Mouse (Mus musculus) cerebral cortex, adult 2 months (tissue): ENCODE results near the gene Mapk12.

Experiments
- WGBS: fragments of 180-500 bp; shearing (Covaris S2); methylation state at CpG from one replicate; pipeline ENCODE4 v1.1.7; 2018; 5-methylcytosine and 5-hydroxymethylcytosine counted together

Gene Mapk12

DNA sequence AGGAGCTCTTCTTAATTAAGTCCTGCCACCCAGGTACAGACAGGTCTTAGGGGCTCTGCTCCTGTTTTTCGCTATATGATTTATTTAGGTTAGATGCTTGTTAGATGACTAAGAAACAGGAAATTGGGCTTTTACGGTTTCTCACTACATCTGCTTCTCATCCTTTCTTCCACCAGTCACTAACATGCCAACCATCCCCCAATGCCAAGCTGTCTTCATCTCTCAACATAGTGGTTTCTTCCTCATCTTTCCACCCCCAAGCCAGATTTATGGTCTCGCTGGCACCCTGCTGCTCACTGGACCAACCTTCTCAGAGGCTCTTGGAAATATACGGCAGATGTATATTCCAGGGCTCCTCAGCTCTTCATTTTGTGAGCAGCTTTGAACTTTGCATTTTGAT is 49.8 kb downstream of the Mapk12 start:
- 65% methylated on average over 4 of the region's 4 CpGs for WGBS

GRCm38 (mm10) chr15:89089248-89090051 is 51.1 kb downstream of the Mapk12 start:
- WGBS: 1% methylated on average over 68 of the region's 68 CpGs

DNA sequence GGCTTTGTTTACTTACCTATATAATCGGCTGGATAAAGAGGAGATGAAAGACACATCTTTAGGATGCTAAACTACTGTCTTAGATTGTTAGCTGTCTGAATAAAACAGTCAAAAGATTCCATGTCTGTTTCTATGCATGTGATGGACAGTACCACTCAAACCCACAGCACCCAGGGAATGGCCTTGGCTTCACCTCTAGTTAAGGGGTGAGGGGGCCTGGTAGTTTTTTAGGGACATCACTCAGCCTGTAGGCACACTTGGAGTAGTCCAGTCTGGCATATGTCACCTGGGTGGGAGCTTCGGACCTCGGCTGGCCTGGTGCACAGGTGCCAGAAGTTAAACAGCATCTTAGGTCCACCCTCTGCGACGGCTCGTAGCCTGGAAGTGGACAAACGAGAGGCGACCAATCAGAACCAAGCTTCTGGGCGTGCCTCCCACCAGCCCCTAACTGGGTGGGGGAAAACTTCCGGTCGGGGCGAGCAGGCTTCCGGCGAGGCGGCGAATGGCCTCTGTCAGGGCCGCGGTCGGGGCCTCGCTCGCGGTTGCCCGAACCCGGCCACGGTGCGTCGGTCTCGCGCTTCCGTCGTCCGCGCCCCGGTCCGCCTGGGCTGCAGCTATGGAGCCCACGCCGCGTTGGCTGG is 51.8 kb downstream of the Mapk12 start, which contains the start of gene Selenoo:
TSS of gene Selenoo (plus strand) at position 478 of the 641 bp plus-strand sequence.
- 1% methylated on average over 38 of the region's 38 CpGs for WGBS

- 91% methylated on average over 2 of the region's 2 CpGs for WGBS
Measured at GRCm38 (mm10) chr15:89084826-89085225, 55.7 kb downstream of the Mapk12 start.

- 96% methylated on average over 1 of the region's 1 CpGs for WGBS
Measured at GRCm38 (mm10) chr15:89083906-89084305, 56.6 kb downstream of the Mapk12 start.
